Mouse (Mus musculus) cerebellum, adult (tissue): ENCODE measurements around the gene Dnpep.

Source experiments
- ATAC-seq: cut with Nextera tagmentation; 2 replicates; pipeline ENCODE4 v1.9.2; 2017; ENCODE audit warnings: mild to moderate bottlenecking, moderate library complexity, mixed read lengths; ENCODE audit not compliant: insufficient number of reproducible peaks, low FRiP score, low TSS enrichment

Dnpep gene

DNA sequence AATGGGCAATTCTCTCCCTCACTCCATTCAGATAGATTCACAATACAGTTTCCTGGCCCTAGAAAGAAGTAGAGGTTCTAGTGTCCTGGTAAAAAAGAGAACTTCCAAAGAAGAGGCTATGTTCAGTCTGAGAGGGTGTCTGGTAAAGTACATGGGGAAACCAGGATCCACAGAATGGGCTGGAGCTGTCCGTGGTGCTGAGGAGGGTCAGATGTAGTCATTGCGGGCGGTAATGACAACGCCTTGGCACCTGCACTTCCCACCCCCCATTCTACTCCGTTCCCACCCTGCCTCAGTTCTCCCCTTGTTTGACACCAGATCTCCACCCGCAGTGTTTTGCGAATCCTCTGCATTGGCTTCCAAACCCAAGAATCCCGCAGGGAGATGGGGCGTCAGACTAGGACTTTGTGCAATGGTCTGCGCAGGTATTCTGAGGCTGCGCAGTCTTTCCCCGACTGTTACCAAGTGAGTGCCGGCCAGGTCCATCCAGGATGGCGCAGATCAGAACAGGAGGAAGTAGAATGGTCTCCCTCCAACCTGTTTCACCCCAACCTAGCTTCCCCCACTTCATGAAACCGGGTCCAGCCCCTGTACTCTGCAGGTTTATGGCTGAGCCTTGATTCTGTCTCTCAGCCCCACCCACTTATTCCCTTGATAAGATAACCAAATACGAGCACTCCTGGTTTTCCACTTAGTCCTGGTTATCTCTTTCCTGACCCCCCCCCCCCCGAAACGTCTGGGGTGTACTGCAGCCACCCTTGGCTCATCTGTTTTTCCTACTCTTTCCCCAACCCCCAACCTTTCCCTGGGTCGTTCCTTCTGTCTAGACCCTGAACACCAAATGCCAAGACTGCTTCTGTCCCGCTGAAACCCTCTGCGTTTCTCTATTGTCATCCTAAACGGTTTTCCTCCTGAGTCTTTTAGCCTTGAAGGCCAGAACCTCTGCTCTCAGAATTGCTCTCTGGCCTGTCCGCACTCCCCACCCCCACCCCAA, 40.3 kb downstream of the Dnpep start:
- no peak for ATAC-seq

DNA sequence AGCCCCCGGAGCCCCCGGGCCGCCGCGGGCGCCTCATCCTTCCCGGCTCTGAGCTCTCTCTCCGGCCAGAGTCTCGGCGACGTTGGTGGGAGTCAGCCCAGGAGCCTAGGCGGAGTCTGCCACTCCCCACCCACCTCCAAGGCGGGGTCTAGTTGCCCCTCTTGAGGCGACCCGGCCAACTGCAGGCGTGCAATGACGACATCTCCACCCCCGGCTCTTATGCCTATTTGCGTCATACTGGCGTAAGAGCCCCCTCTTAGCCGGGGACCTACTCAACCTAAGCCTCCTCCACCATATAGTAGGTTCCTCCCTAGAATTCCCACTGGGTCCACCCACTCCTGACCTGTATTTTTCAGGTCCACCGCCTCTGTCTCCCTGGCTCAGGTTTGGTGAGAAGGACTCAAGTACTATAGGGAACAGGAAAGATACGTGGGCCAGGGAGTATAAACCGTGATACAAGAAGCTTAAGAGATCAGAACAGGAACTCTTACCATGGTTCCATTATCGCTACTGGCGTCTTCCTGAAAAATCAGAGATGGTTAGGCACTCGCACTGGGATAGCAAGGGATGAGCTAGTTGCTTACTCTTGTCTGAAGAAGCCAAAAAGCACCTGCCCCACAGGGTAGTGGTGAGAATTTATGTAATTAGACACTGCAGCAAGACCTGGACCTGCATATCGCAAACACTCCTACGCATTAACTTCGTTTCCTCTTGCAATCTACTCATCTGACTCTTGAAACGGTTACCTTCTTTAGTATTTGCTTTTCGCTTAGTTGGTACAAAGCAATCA, 53.5 kb downstream of the Dnpep start, which contains the start of gene Ptprn:
Ptprn (minus strand) TSS at position 412 of the 790 bp plus-strand sequence.
- ATAC-seq = peak; percentile 80

DNA sequence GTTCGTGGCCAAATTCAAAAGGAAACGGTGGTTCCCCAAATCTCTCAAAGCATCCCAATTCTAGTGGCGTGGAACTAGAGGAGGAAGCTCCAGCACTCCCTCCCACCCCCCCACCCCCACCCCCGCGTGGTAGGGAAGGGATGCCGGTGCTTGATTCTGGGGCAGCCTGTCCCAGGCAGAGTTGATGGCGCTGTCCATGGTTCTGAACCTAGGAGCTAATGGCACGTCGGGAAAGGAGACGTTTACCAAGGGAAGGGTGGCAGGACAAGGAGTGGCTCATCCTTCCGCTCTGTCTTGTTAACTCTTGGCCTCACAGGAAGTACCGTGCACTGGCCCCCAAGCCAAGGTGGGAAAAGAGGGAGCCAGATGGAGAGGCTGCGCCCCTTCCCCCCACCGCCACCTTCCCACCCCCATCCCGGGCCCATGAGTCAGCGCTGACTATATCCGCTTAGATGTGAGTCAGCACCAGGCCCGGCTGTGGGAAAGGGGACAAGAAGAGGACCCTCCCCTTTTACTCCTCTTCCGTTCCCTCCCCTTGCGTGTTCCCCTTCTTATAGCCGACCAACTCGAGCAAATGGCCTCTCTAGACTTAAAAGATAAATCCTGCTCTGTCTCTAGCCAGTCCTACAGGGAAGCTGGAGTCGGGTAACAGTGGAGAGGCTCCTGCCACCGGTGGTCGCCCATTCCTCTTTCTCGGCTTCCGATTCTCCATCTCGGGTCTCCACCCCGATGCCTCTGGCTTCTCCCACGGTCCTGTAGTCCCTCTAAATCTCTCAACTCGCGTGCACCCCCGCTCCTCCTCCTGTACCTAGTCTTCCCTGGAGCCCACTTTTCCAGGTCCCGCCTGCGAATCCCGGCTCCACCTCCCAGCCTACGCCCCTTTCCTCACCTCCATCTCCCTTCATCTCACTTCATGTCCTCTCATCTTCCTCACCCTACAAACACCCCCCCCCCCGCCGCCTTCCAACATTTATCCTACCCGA, 54.5 kb downstream of the Dnpep start:
- ATAC-seq = no peak

DNA sequence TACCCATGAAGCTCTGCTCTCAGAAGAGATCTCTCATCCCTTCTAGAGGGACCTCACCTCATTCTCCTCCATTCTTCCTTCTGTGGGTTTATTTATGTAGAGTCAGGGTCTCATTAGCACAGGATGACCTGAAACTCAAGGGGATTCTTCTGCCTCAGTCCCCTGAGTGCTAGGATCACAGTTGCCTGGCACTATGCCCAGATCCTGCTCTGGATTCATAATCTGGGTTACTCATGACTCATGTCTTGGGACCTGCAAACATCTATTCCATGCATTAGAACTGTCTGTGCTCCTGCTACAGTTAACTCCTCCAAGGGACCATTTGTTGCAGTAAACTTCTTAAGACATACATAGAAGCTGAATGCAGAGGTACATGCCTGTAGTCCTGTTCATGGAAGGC, 56.5 kb downstream of the Dnpep start:
- ATAC-seq = no peak
